8 mouse cellular contexts compared by ENCODE assay signal in the genomic region with DNA sequence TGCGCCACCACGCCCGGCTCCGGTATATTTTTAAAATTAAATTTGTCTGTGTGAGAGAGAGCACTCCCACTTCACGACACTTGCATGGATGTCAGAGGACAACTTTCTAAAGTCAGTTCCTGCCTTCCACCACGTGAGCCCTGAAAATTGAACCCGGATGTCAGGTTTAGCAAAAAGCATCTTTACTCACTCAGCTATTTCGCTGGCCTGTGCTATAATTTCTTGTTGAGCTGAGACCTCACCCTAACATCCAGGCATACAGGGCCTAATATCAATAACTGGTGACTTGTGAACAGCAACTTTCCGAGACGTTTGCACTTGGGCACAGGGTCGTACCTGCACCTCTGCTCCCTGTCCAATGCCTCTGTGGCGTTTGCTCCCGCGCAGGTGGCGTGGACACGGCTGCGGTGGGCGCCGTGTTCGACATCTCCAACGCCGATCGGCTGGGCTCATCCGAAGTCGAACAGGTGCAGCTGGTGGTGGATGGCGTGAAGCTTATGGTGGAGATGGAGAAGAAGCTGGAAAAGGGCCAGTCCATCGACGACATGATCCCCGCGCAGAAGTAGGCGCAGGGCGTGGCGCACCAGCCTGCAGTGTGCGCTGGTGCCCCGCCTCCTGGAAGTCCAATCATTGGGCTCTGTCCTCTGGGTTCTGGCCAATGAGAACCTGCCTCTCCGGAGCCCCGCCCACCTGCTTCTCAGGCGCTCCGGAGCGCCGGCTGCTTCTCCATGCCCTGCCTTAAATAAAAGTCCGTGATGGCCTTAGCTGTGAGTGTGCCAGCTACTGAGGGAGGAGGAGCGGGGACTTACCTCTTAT. TPM values are rescaled to one million over a fixed set of nuclear protein-coding genes. Genes with fewer than 3 reads are reported as not detected.
A peak's percentile ranks its signal among the peaks of the same experiment; 100 is the strongest.
DNase-seq lines count a peak whose midpoint lies in the region; ATAC-seq and TF ChIP-seq lines count a peak whose summit lies in the region.

No protein-coding gene starts in this region.

- peak; percentile 97 for ATAC-seq in forebrain, embryonic 15.5 days (replicated peaks)
- ATAC-seq in neutrophil, adult 5-6 weeks (ENCODE audit: extremely low read depth, insufficient number of reproducible peaks, low FRiP score, poor library complexity, severe bottlenecking) = peak; percentile 85

- peaks cover 10% of the 10 kb centered on the region for H3K36me3 ChIP-seq in forebrain, embryonic 15.5 days

- DNase-seq in ES-CJ7 (ENCODE audit: low read depth, low spot score) = peak; percentile 89
- peak; percentile 89 to 95 for DNase-seq in cerebellum, adult 18-20 months
- peak; percentile 65 to 79 for DNase-seq in heart, postnatal 36 days
- DNase-seq in layer of hippocampus, adult 2 months (ENCODE audit: low spot score in 2 of 2) = peak; percentile 79 to 90
- peak; percentile 89 for DNase-seq in lung, adult 2 months
- DNase-seq in testis, postnatal 14 days (ENCODE audit: low spot score) = peak; percentile 87

- no peak overlapping the region for H3K27ac ChIP-seq in forebrain, embryonic 15.5 days (replicated peaks)
- H3K27ac ChIP-seq in layer of hippocampus, adult 2 months = no peak overlapping the region

- TF ChIP-seq POLR2A in lung, adult 2 months (IDR thresholded peaks at IDR 0.05; ENCODE audit: borderline replicate concordance, extremely low read depth, low read depth, low read length) = no peak

- TF ChIP-seq CTCF in layer of hippocampus, adult 2 months (conservative IDR thresholded peaks at IDR 0.05) = no peak
- TF ChIP-seq CTCF in lung, adult 2 months (IDR thresholded peaks at IDR 0.05; ENCODE audit: insufficient read depth, low read length) = no peak

- H3K9me3 ChIP-seq in forebrain, embryonic 15.5 days = no peaks in the 10 kb centered on the region

- peak overlapping the region; percentile 41; the same call in 1 of the 2 replicates for H3K9ac ChIP-seq in forebrain, embryonic 15.5 days (replicated peaks)

- H3K4me3 ChIP-seq in forebrain, embryonic 15.5 days = peak overlapping the region; percentile 48
- H3K4me3 ChIP-seq in layer of hippocampus, adult 2 months = peak overlapping the region; percentile 65
- H3K4me3 ChIP-seq in lung, adult 2 months (replicated peaks; ENCODE audit: extremely low read depth, low read depth, low read length) = peak overlapping the region; percentile 57

- H3K4me1 ChIP-seq in forebrain, embryonic 15.5 days = peaks cover 12% of the 10 kb centered on the region
- no peaks in the 10 kb centered on the region; the same call in 1 of the 2 replicates for H3K4me1 ChIP-seq in lung, adult 2 months (ENCODE audit: control insufficient read depth, insufficient read depth, low read length)

- intact Hi-C loops in heart, postnatal 36 days (cut with DNase I) = no loop called here

- H3K27me3 ChIP-seq in forebrain, embryonic 15.5 days = peaks cover 25% of the 10 kb centered on the region

- WGBS in forebrain, embryonic 15.5 days = 12% methylated on average over 43 of the region's 43 CpGs
- WGBS in lung, adult 2 months = 12% methylated on average over 43 of the region's 43 CpGs

- peak overlapping the region; percentile 89 for H3K4me2 ChIP-seq in forebrain, embryonic 15.5 days (replicated peaks)

RNA-seq across cellular contexts. Expression of gene Ckm, which starts 16.5 kb away (rescaled TPM):
- 0.19 and 0.31 TPM in 2 replicates for polyA plus RNA-seq in forebrain, embryonic 15.5 days (2015; fragmentation: Nextera tagmentation; extraction: Ambion mirVana)
- 1,000 to 10,000 TPM; 3,967 to 4,539 TPM for total RNA-seq in heart, postnatal 36 days (2021)
- total RNA-seq in layer of hippocampus, adult 2 months (2021) = not detected
- 88.3 and 1,345 TPM in 2 replicates for polyA plus RNA-seq in lung, adult 2 months (2012; rRNA removed)
- not detected in 2 replicates for total RNA-seq in neutrophil, adult 5-6 weeks (2017)

RNA-seq across cellular contexts. Expression of gene Klc3, which starts 17.1 kb away (rescaled TPM):
- polyA plus RNA-seq in forebrain, embryonic 15.5 days (2015; fragmentation: Nextera tagmentation; extraction: Ambion mirVana) = 2.2 and 2.3 TPM in 2 replicates
- under 1 TPM; 0.24 to 0.92 TPM for total RNA-seq in heart, postnatal 36 days (2021)
- 1 to 10 TPM; 3.2 to 3.5 TPM for total RNA-seq in layer of hippocampus, adult 2 months (2021)
- polyA plus RNA-seq in lung, adult 2 months (2012; rRNA removed) = 14.1 and 18.2 TPM in 2 replicates
- 0.81 TPM in 1 of 2 replicates, not detected in the other for total RNA-seq in neutrophil, adult 5-6 weeks (2017)

RNA-seq across cellular contexts. Expression of gene Mark4, which starts 37.6 kb away (rescaled TPM):
- polyA plus RNA-seq in forebrain, embryonic 15.5 days (2015; fragmentation: Nextera tagmentation; extraction: Ambion mirVana) = 18.3 and 18.8 TPM in 2 replicates
- 10 to 100 TPM; 25.7 to 27.2 TPM for total RNA-seq in heart, postnatal 36 days (2021)
- total RNA-seq in layer of hippocampus, adult 2 months (2021) = 10 to 100 TPM; 92.9 to 99.6 TPM
- 29.2 and 34.3 TPM in 2 replicates for polyA plus RNA-seq in lung, adult 2 months (2012; rRNA removed)
- 17.2 and 18.0 TPM in 2 replicates for total RNA-seq in neutrophil, adult 5-6 weeks (2017)

RNA-seq across cellular contexts. Expression of gene Ercc2, which starts 39.2 kb away (rescaled TPM):
- polyA plus RNA-seq in forebrain, embryonic 15.5 days (2015; fragmentation: Nextera tagmentation; extraction: Ambion mirVana) = 22.8 and 24.2 TPM in 2 replicates
- 10 to 100 TPM; 11.8 to 12.0 TPM for total RNA-seq in heart, postnatal 36 days (2021)
- 10 to 100 TPM; 36.4 to 36.5 TPM for total RNA-seq in layer of hippocampus, adult 2 months (2021)
- 43.3 and 44.6 TPM in 2 replicates for polyA plus RNA-seq in lung, adult 2 months (2012; rRNA removed)
- 27.4 and 30.1 TPM in 2 replicates for total RNA-seq in neutrophil, adult 5-6 weeks (2017)

RNA-seq across cellular contexts. Expression of gene Exoc3l2, which starts 42.1 kb away (rescaled TPM):
- polyA plus RNA-seq in forebrain, embryonic 15.5 days (2015; fragmentation: Nextera tagmentation; extraction: Ambion mirVana) = 0.17 and 0.29 TPM in 2 replicates
- total RNA-seq in heart, postnatal 36 days (2021) = under 1 TPM; 0.78 to 0.84 TPM
- under 1 TPM; 0.10 to 0.38 TPM for total RNA-seq in layer of hippocampus, adult 2 months (2021)
- 2.7 and 3.4 TPM in 2 replicates for polyA plus RNA-seq in lung, adult 2 months (2012; rRNA removed)
- total RNA-seq in neutrophil, adult 5-6 weeks (2017) = 0.12 TPM in 1 of 2 replicates, not detected in the other

Comparison
In these comparisons a context has a peak if more than half of its experiments do, and no peak if none do; other contexts are left out.
1. RNA of gene Ckm, which starts 16.5 kb away (total RNA-seq): 3,967 to 4,539 TPM in heart, postnatal 36 days; not detected in neutrophil, adult 5-6 weeks and not detected in layer of hippocampus, adult 2 months; every median in the first group is over 1,000 times any median in the second.
2. Peak in every context shown above with its lines, with median percentiles within 50 percentile points of each other: DNase-seq and H3K4me3 ChIP-seq.